Mouse (Mus musculus) stomach, embryonic 14.5 days (tissue): ENCODE measurements around the gene Smad3. TPM values are rescaled to one million over a fixed set of nuclear protein-coding genes. Genes with fewer than 3 reads are reported as not detected.

Experiments
- ATAC-seq: fragments of 200-750 bp; cut with Nextera tagmentation; 2 replicates; pipeline ENCODE4 v1.8.0; 2017; ENCODE audit warnings: low read depth, moderate TSS enrichment; ENCODE audit not compliant: insufficient number of reproducible peaks, insufficient read depth, low FRiP score
- H3K27ac ChIP-seq: fragments of 300-500 bp; sonication (generic); 2 replicates; pipeline ENCODE4 v1.5.1; 2014; ENCODE audit warnings: mild to moderate bottlenecking, low read length, moderate library complexity, mixed read lengths
- H3K27me3 ChIP-seq: fragments of 300-500 bp; sonication (generic); 2 replicates; pipeline ENCODE4 v1.6.1; 2014; ENCODE audit warnings: low read length, control low read depth, mixed read lengths; ENCODE audit not compliant: control insufficient read depth, insufficient read depth
- H3K36me3 ChIP-seq: fragments of 300-500 bp; sonication (generic); 2 replicates; pipeline ENCODE4 v1.6.1; 2014; ENCODE audit warnings: mild to moderate bottlenecking, control low read depth, low read length, moderate library complexity, mixed read lengths; ENCODE audit not compliant: control insufficient read depth, insufficient read depth
- H3K4me1 ChIP-seq: fragments of 300-500 bp; sonication (generic); 2 replicates; pipeline ENCODE4 v1.6.1; 2014; ENCODE audit warnings: low read length, control low read depth, mixed read lengths; ENCODE audit not compliant: control insufficient read depth, insufficient read depth
- H3K4me2 ChIP-seq: fragments of 300-500 bp; sonication (generic); replicated peaks from 2 replicates; pipeline ENCODE4 v1.6.1; 2014; ENCODE audit warnings: low read depth, low read length, control low read depth
- H3K4me3 ChIP-seq: fragments of 300-500 bp; sonication (generic); 2 replicates; pipeline ENCODE4 v1.5.1; 2014; ENCODE audit warnings: low read depth, low read length, control low read depth
- H3K9ac ChIP-seq: fragments of 300-500 bp; sonication (generic); replicated peaks from 2 replicates; pipeline ENCODE4 v1.6.1; 2014; ENCODE audit warnings: low read depth, mild to moderate bottlenecking, control low read depth, low read length, moderate library complexity, mixed read lengths
- H3K9me3 ChIP-seq: fragments of 300-500 bp; sonication (generic); 2 replicates; pipeline ENCODE4 v1.6.1; 2016; ENCODE audit warnings: low read depth, low read length, control low read depth; ENCODE audit not compliant: control insufficient read depth
- WGBS: fragments of 180-500 bp; shearing (Covaris S2); extraction: QIAGEN DNeasy Blood & Tissue Kit; methylation state at CpG from one replicate; pipeline ENCODE4 v1.1.7; 2014; 5-methylcytosine and 5-hydroxymethylcytosine counted together
- polyA plus RNA-seq: library from polyadenylated mRNA; unstranded; fragments of >200 nt; fragmentation: Nextera tagmentation; extraction: Ambion mirVana; gene quantifications from 2 replicates; pipeline ENCODE4 v1.2.1, GENCODE M21; 2014

Smad3 gene
- polyA plus RNA-seq, 1 experiment from 2014 or later: 17.3 TPM

GRCm38 (mm10) chr9:63706152-63706733, 51.6 kb downstream of the Smad3 start:
- Histone ChIP-seq H3K4me2 (no peak overlapping the region), H3K4me3 (no peak overlapping the region), H3K4me1 (peaks cover 31% of the 10 kb centered on the region), H3K9me3 (no peaks in the 10 kb centered on the region), H3K27me3 (no peaks in the 10 kb centered on the region), H3K9ac (no peak overlapping the region; the same call in 1 of the 2 replicates), H3K36me3 (no peaks in the 10 kb centered on the region), H3K27ac (peak overlapping the region; percentile 44; the same call in 1 of the 2 replicates)
- WGBS: 25% methylated on average over 9 of the region's 9 CpGs
- ATAC-seq: no peak

GRCm38 (mm10) chr9:63704979-63705751, 52.6 kb downstream of the Smad3 start:
- Histone ChIP-seq H3K27me3 (no peaks in the 10 kb centered on the region), H3K36me3 (no peaks in the 10 kb centered on the region), H3K4me2 (no peak overlapping the region), H3K27ac (no peak overlapping the region; the same call in 1 of the 2 replicates), H3K9me3 (no peaks in the 10 kb centered on the region), H3K4me3 (no peak overlapping the region), H3K9ac (no peak overlapping the region), H3K4me1 (peaks cover 31% of the 10 kb centered on the region)
- WGBS: 54% methylated on average over 6 of the region's 6 CpGs
- ATAC-seq: no peak

GRCm38 (mm10) chr9:63704131-63704530, 53.7 kb downstream of the Smad3 start:
- no peak for ATAC-seq
- Histone ChIP-seq H3K4me1 (peaks cover 33% of the 10 kb centered on the region), H3K36me3 (no peaks in the 10 kb centered on the region), H3K9me3 (no peaks in the 10 kb centered on the region), H3K27me3 (no peaks in the 10 kb centered on the region), H3K4me3 (no peak overlapping the region), H3K9ac (no peak overlapping the region), H3K27ac (no peak overlapping the region), H3K4me2 (no peak overlapping the region)
- WGBS: 64% methylated on average over 5 of the region's 5 CpGs

GRCm38 (mm10) chr9:63703236-63703785, 54.5 kb downstream of the Smad3 start:
- no peaks in the 10 kb centered on the region for H3K9me3 ChIP-seq
- H3K36me3 ChIP-seq: no peaks in the 10 kb centered on the region
- H3K4me3 ChIP-seq: no peak overlapping the region
- H3K27ac ChIP-seq: no peak overlapping the region
- H3K4me1 ChIP-seq: peaks cover 40% of the 10 kb centered on the region
- no peak overlapping the region for H3K4me2 ChIP-seq
- H3K27me3 ChIP-seq: no peaks in the 10 kb centered on the region
- ATAC-seq: no peak
- H3K9ac ChIP-seq: no peak overlapping the region
- 77% methylated on average over 7 of the region's 7 CpGs for WGBS

GRCm38 (mm10) chr9:63702502-63703013, 55.2 kb downstream of the Smad3 start:
- no peaks in the 10 kb centered on the region for H3K36me3 ChIP-seq
- WGBS: 54% methylated on average over 16 of the region's 16 CpGs
- no peak overlapping the region for H3K4me2 ChIP-seq
- H3K27me3 ChIP-seq: no peaks in the 10 kb centered on the region
- no peak for ATAC-seq
- no peak overlapping the region for H3K27ac ChIP-seq
- no peak overlapping the region for H3K4me3 ChIP-seq
- peaks cover 47% of the 10 kb centered on the region for H3K4me1 ChIP-seq
- H3K9me3 ChIP-seq: no peaks in the 10 kb centered on the region
- no peak overlapping the region for H3K9ac ChIP-seq

GRCm38 (mm10) chr9:63701957-63702309, 55.9 kb downstream of the Smad3 start:
- no peak for ATAC-seq
- H3K9me3 ChIP-seq: no peaks in the 10 kb centered on the region
- WGBS: 73% methylated on average over 4 of the region's 4 CpGs
- no peaks in the 10 kb centered on the region for H3K27me3 ChIP-seq
- no peaks in the 10 kb centered on the region for H3K36me3 ChIP-seq
- no peak overlapping the region for H3K9ac ChIP-seq
- no peak overlapping the region for H3K4me3 ChIP-seq
- no peak overlapping the region for H3K27ac ChIP-seq
- H3K4me2 ChIP-seq: no peak overlapping the region
- H3K4me1 ChIP-seq: peaks cover 48% of the 10 kb centered on the region

GRCm38 (mm10) chr9:63701258-63701956, 56.4 kb downstream of the Smad3 start:
- peaks cover 43% of the 10 kb centered on the region for H3K4me1 ChIP-seq
- 63% methylated on average over 10 of the region's 10 CpGs for WGBS
- H3K36me3 ChIP-seq: no peaks in the 10 kb centered on the region
- H3K4me3 ChIP-seq: no peak overlapping the region
- no peaks in the 10 kb centered on the region for H3K27me3 ChIP-seq
- no peaks in the 10 kb centered on the region for H3K9me3 ChIP-seq
- ATAC-seq: no peak
- H3K9ac ChIP-seq: no peak overlapping the region
- no peak overlapping the region for H3K27ac ChIP-seq
- H3K4me2 ChIP-seq: no peak overlapping the region

GRCm38 (mm10) chr9:63699145-63699544, 58.6 kb downstream of the Smad3 start:
- Histone ChIP-seq H3K4me2 (no peak overlapping the region), H3K4me1 (peaks cover 35% of the 10 kb centered on the region), H3K36me3 (no peaks in the 10 kb centered on the region), H3K9me3 (no peaks in the 10 kb centered on the region), H3K4me3 (no peak overlapping the region), H3K27ac (no peak overlapping the region; the same call in 1 of the 2 replicates), H3K9ac (no peak overlapping the region), H3K27me3 (no peaks in the 10 kb centered on the region)
- 69% methylated on average over 4 of the region's 4 CpGs for WGBS
- no peak for ATAC-seq
